Mouse (Mus musculus): ENCODE measurements around the gene Pde10a. TPM values are rescaled to one million over a fixed set of nuclear protein-coding genes. Genes with fewer than 3 reads are reported as not detected.

Pde10a gene
- polyA plus RNA-seq (2015; fragmentation: Nextera tagmentation; extraction: Ambion mirVana): 10.6 and 12.5 TPM in 2 replicates

- 2% methylated on average over 21 of the region's 22 CpGs for WGBS
- ATAC-seq (ENCODE audit: low FRiP score): peak; percentile 39; the same call in 1 of the 2 replicates
- no peaks in the 10 kb centered on the region for H3K9me3 ChIP-seq (replicated peaks)
- H3K27ac ChIP-seq (replicated peaks): peak within 1 kb of the TSS; percentile 63
- peaks cover 34% of the 10 kb centered on the region for H3K4me1 ChIP-seq
- no peaks in the 10 kb centered on the region for H3K36me3 ChIP-seq
- peak within 1 kb of the TSS; percentile 55 for H3K4me3 ChIP-seq (replicated peaks)
- H3K9ac ChIP-seq (replicated peaks): peak within 1 kb of the TSS; percentile 71
- H3K27me3 ChIP-seq (replicated peaks): peaks cover 25% of the 10 kb centered on the region
- H3K4me2 ChIP-seq: peak within 1 kb of the TSS; percentile 97
Observed at GRCm38 (mm10) chr17:8525225-8525721, at the start of gene Pde10a. Pde10a (plus strand) TSS chr17:8525372.

GRCm38 (mm10) chr17:8478554-8478953, 46.6 kb upstream of the Pde10a start:
- no peak for ATAC-seq (ENCODE audit: low FRiP score)
- Histone ChIP-seq H3K4me2 (no peak overlapping the region), H3K27ac (replicated peaks) (no peak overlapping the region), H3K4me1 (peaks cover 2% of the 10 kb centered on the region; the same call in 1 of the 2 replicates), H3K4me3 (replicated peaks) (no peak overlapping the region), H3K9ac (replicated peaks) (no peak overlapping the region), H3K36me3 (no peaks in the 10 kb centered on the region), H3K27me3 (replicated peaks) (no peaks in the 10 kb centered on the region; the same call in 1 of the 2 replicates), H3K9me3 (replicated peaks) (no peaks in the 10 kb centered on the region)
- 84% methylated on average over 3 of the region's 3 CpGs for WGBS

- Histone ChIP-seq H3K36me3 (no peaks in the 10 kb centered on the region), H3K27me3 (replicated peaks) (no peaks in the 10 kb centered on the region; the same call in 1 of the 2 replicates)
Observed at GRCm38 (mm10) chr17:8479493-8480128, 45.6 kb upstream of the Pde10a start.

GRCm38 (mm10) chr17:8481797-8482196, 43.4 kb upstream of the Pde10a start:
- Histone ChIP-seq H3K9ac (replicated peaks) (no peak overlapping the region), H3K4me1 (peaks cover 2% of the 10 kb centered on the region; the same call in 1 of the 2 replicates), H3K4me3 (replicated peaks) (no peak overlapping the region), H3K27ac (replicated peaks) (no peak overlapping the region), H3K27me3 (replicated peaks) (peaks cover 3% of the 10 kb centered on the region; the same call in 1 of the 2 replicates), H3K36me3 (no peaks in the 10 kb centered on the region), H3K9me3 (replicated peaks) (no peaks in the 10 kb centered on the region), H3K4me2 (no peak overlapping the region)
- 54% methylated on average over 10 of the region's 10 CpGs for WGBS
- no peak for ATAC-seq (ENCODE audit: low FRiP score)

More at GRCm38 (mm10) chr17:8479493-8480128, 45.6 kb upstream of the Pde10a start:
- H3K4me3 ChIP-seq (replicated peaks): no peak overlapping the region
- peaks cover 2% of the 10 kb centered on the region; the same call in 1 of the 2 replicates for H3K4me1 ChIP-seq
- H3K27ac ChIP-seq (replicated peaks): no peak overlapping the region
- no peak for ATAC-seq (ENCODE audit: low FRiP score)
- H3K9me3 ChIP-seq (replicated peaks): no peaks in the 10 kb centered on the region
- H3K4me2 ChIP-seq: no peak overlapping the region
- H3K9ac ChIP-seq (replicated peaks): no peak overlapping the region
- WGBS: 63% methylated on average over 9 of the region's 9 CpGs

- no peaks in the 10 kb centered on the region for H3K36me3 ChIP-seq
- no peak overlapping the region for H3K27ac ChIP-seq (replicated peaks)
- peaks cover 2% of the 10 kb centered on the region; the same call in 1 of the 2 replicates for H3K4me1 ChIP-seq
- peaks cover 3% of the 10 kb centered on the region; the same call in 1 of the 2 replicates for H3K27me3 ChIP-seq (replicated peaks)
- H3K4me2 ChIP-seq: no peak overlapping the region
- no peaks in the 10 kb centered on the region for H3K9me3 ChIP-seq (replicated peaks)
- no peak for ATAC-seq (ENCODE audit: low FRiP score)
- H3K9ac ChIP-seq (replicated peaks): no peak overlapping the region
- 83% methylated on average over 7 of the region's 7 CpGs for WGBS
- no peak overlapping the region for H3K4me3 ChIP-seq (replicated peaks)
Observed at GRCm38 (mm10) chr17:8482876-8483275, 42.3 kb upstream of the Pde10a start.

- no peaks in the 10 kb centered on the region for H3K36me3 ChIP-seq
- H3K9ac ChIP-seq (replicated peaks): no peak overlapping the region
- no peak overlapping the region for H3K4me3 ChIP-seq (replicated peaks)
- no peaks in the 10 kb centered on the region for H3K9me3 ChIP-seq (replicated peaks)
- H3K27me3 ChIP-seq (replicated peaks): 0 out of 2 replicates have a peak, but pooled peaks cover 3% of the 10 kb centered on the region
- no peak for ATAC-seq (ENCODE audit: low FRiP score)
- no peak overlapping the region for H3K27ac ChIP-seq (replicated peaks)
- H3K4me2 ChIP-seq: no peak overlapping the region
- 72% methylated on average over 3 of the region's 3 CpGs for WGBS
- peaks cover 2% of the 10 kb centered on the region; the same call in 1 of the 2 replicates for H3K4me1 ChIP-seq
Observed at GRCm38 (mm10) chr17:8484246-8484645, 40.9 kb upstream of the Pde10a start.

- Histone ChIP-seq H3K27me3 (replicated peaks) (0 out of 2 replicates have a peak, but pooled peaks cover 3% of the 10 kb centered on the region), H3K4me1 (peaks cover 2% of the 10 kb centered on the region; the same call in 1 of the 2 replicates), H3K4me3 (replicated peaks) (no peak overlapping the region), H3K9ac (replicated peaks) (no peak overlapping the region), H3K4me2 (no peak overlapping the region), H3K9me3 (replicated peaks) (no peaks in the 10 kb centered on the region), H3K27ac (replicated peaks) (no peak overlapping the region), H3K36me3 (no peaks in the 10 kb centered on the region)
- no peak for ATAC-seq (ENCODE audit: low FRiP score)
Observed at GRCm38 (mm10) chr17:8485146-8485545, 40.0 kb upstream of the Pde10a start.

- Histone ChIP-seq H3K27ac (replicated peaks) (no peak overlapping the region), H3K4me2 (no peak overlapping the region), H3K4me1 (no peaks in the 10 kb centered on the region), H3K27me3 (replicated peaks) (0 out of 2 replicates have a peak, but pooled peaks cover 3% of the 10 kb centered on the region), H3K9me3 (replicated peaks) (no peaks in the 10 kb centered on the region), H3K4me3 (replicated peaks) (no peak overlapping the region), H3K9ac (replicated peaks) (no peak overlapping the region), H3K36me3 (no peaks in the 10 kb centered on the region)
- 53% methylated on average over 12 of the region's 12 CpGs for WGBS
- ATAC-seq (ENCODE audit: low FRiP score): no peak
Observed at GRCm38 (mm10) chr17:8487824-8488223, 37.3 kb upstream of the Pde10a start.

GRCm38 (mm10) chr17:8490971-8491370, 34.2 kb upstream of the Pde10a start:
- Histone ChIP-seq H3K36me3 (no peaks in the 10 kb centered on the region), H3K27me3 (replicated peaks) (0 out of 2 replicates have a peak, but pooled peaks cover 3% of the 10 kb centered on the region), H3K4me2 (no peak overlapping the region), H3K9ac (replicated peaks) (no peak overlapping the region), H3K27ac (replicated peaks) (no peak overlapping the region), H3K4me1 (no peaks in the 10 kb centered on the region), H3K4me3 (replicated peaks) (no peak overlapping the region), H3K9me3 (replicated peaks) (no peaks in the 10 kb centered on the region)
- ATAC-seq (ENCODE audit: low FRiP score): no peak
- WGBS: 90% methylated on average over 5 of the region's 5 CpGs

GRCm38 (mm10) chr17:8493461-8493860, 31.7 kb upstream of the Pde10a start:
- 86% methylated on average over 4 of the region's 4 CpGs for WGBS
- no peaks in the 10 kb centered on the region for H3K36me3 ChIP-seq
- H3K9me3 ChIP-seq (replicated peaks): no peaks in the 10 kb centered on the region
- no peak overlapping the region for H3K4me2 ChIP-seq
- H3K4me1 ChIP-seq: no peaks in the 10 kb centered on the region
- H3K4me3 ChIP-seq (replicated peaks): no peak overlapping the region
- ATAC-seq (ENCODE audit: low FRiP score): no peak
- H3K27me3 ChIP-seq (replicated peaks): no peaks in the 10 kb centered on the region
- H3K27ac ChIP-seq (replicated peaks): no peak overlapping the region
- no peak overlapping the region for H3K9ac ChIP-seq (replicated peaks)

GRCm38 (mm10) chr17:8498151-8498550, 27.0 kb upstream of the Pde10a start:
- Histone ChIP-seq H3K4me2 (no peak overlapping the region), H3K36me3 (no peaks in the 10 kb centered on the region), H3K9me3 (replicated peaks) (no peaks in the 10 kb centered on the region), H3K4me1 (no peaks in the 10 kb centered on the region), H3K27me3 (replicated peaks) (no peaks in the 10 kb centered on the region), H3K27ac (replicated peaks) (no peak overlapping the region), H3K9ac (replicated peaks) (no peak overlapping the region), H3K4me3 (replicated peaks) (no peak overlapping the region)
- ATAC-seq (ENCODE audit: low FRiP score): no peak
- WGBS: 82% methylated on average over 1 of the region's 1 CpGs

GRCm38 (mm10) chr17:8498655-8499054, 26.5 kb upstream of the Pde10a start:
- Histone ChIP-seq H3K27me3 (replicated peaks) (peaks cover 3% of the 10 kb centered on the region), H3K4me2 (no peak overlapping the region), H3K9me3 (replicated peaks) (no peaks in the 10 kb centered on the region), H3K4me3 (replicated peaks) (no peak overlapping the region), H3K27ac (replicated peaks) (no peak overlapping the region), H3K9ac (replicated peaks) (no peak overlapping the region), H3K4me1 (no peaks in the 10 kb centered on the region), H3K36me3 (no peaks in the 10 kb centered on the region)
- 56% methylated on average over 5 of the region's 5 CpGs for WGBS
- no peak for ATAC-seq (ENCODE audit: low FRiP score)

Data from neural tube, embryonic 15.5 days (tissue).